In genomic region chrX:135743056-135743355, GRCm38 (mm10) we compare ENCODE assay signal across 9 mouse cellular contexts. TPM values are rescaled to one million over a fixed set of nuclear protein-coding genes. Genes with fewer than 3 reads are reported as not detected.
DNase-seq lines count a peak whose midpoint lies in the region; ATAC-seq and TF ChIP-seq lines count a peak whose summit lies in the region.
"Had no signal": no experiment of that assay in that cellular context is flagged by ENCODE, and none has a peak within 500 bp of the region (broad histone marks: within the 10 kb centered on the region; RNA-seq: fewer than 3 reads in every experiment).

No protein-coding gene starts in this region.

- no peak for TF ChIP-seq CTCF in cerebellum, adult 2 months (IDR thresholded peaks at IDR 0.05; ENCODE audit: borderline replicate concordance, insufficient read depth, low read depth, low read length)
- no peak for TF ChIP-seq CTCF in testis, adult 2 months (IDR thresholded peaks at IDR 0.05; ENCODE audit: control insufficient read depth, insufficient read depth, insufficient replicate concordance, low read depth, low read length)
- TF ChIP-seq CTCF in small intestine, adult 2 months (IDR thresholded peaks at IDR 0.05; ENCODE audit: extremely low read depth, insufficient read length, insufficient replicate concordance, low read depth, low read length), result no peak

- intact Hi-C loops in gastrocnemius, postnatal 14 days (cut with DNase I; ENCODE audit: low total_unique reads), result no loop called here

- no peaks in the 10 kb centered on the region for H3K27me3 ChIP-seq in cerebellum, adult 2 months (ENCODE audit: control insufficient read depth, insufficient read depth, low read length)
- H3K27me3 ChIP-seq in testis, adult 2 months (ENCODE audit: control insufficient read depth, insufficient read depth, low read length), result no peaks in the 10 kb centered on the region
- peaks cover 16% of the 10 kb centered on the region; the same call in 1 of the 2 replicates for H3K27me3 ChIP-seq in limb, embryonic 13.5 days
- H3K27me3 ChIP-seq in small intestine, adult 2 months (ENCODE audit: control insufficient read depth, insufficient read depth, low read length), result no peaks in the 10 kb centered on the region

- H3K9ac ChIP-seq in limb, embryonic 13.5 days, result peak overlapping the region; percentile 72

- no peaks in the 10 kb centered on the region for H3K4me1 ChIP-seq in cerebellum, adult 2 months (ENCODE audit: control insufficient read depth, insufficient read depth, low read length)
- no peaks in the 10 kb centered on the region for H3K4me1 ChIP-seq in testis, adult 2 months (ENCODE audit: control insufficient read depth, insufficient read depth, low read length)
- peaks cover 7% of the 10 kb centered on the region; the same call in 1 of the 2 replicates for H3K4me1 ChIP-seq in limb, embryonic 13.5 days
- H3K4me1 ChIP-seq in small intestine, adult 2 months (ENCODE audit: control insufficient read depth, insufficient read depth, insufficient read length, low read length), result no peaks in the 10 kb centered on the region

- peak overlapping the region; percentile 80 for H3K4me3 ChIP-seq in cerebellum, adult 2 months (replicated peaks; ENCODE audit: insufficient read depth, low read depth, low read length)
- H3K4me3 ChIP-seq in testis, adult 2 months (ENCODE audit: control insufficient read depth, low read depth, low read length), result peak overlapping the region; percentile 93
- H3K4me3 ChIP-seq in limb, embryonic 13.5 days, result peak overlapping the region; percentile 64
- peak overlapping the region; percentile 89 for H3K4me3 ChIP-seq in small intestine, adult 2 months (ENCODE audit: low read depth, low read length)

- H3K4me2 ChIP-seq in limb, embryonic 13.5 days (replicated peaks), result peak overlapping the region; percentile 65

- ATAC-seq in limb, embryonic 13.5 days (ENCODE audit: low FRiP score, low read depth), result no peak

- 9% methylated on average over 7 of the region's 7 CpGs for WGBS in cerebellum, adult 2 months
- WGBS in limb, embryonic 13.5 days, result 18% methylated on average over 7 of the region's 7 CpGs
- 19% methylated on average over 7 of the region's 7 CpGs for WGBS in small intestine, adult 2 months

- H3K36me3 ChIP-seq in testis, adult 2 months (ENCODE audit: control insufficient read depth, insufficient read depth, low read length), result no peaks in the 10 kb centered on the region
- peaks cover 7% of the 10 kb centered on the region; the same call in 1 of the 2 replicates for H3K36me3 ChIP-seq in limb, embryonic 13.5 days
- H3K36me3 ChIP-seq in small intestine, adult 2 months (ENCODE audit: control insufficient read depth, insufficient read depth, low read length), result peaks cover 5% of the 10 kb centered on the region; the same call in 1 of the 2 replicates

- peak overlapping the region; percentile 70; the same call in 1 of the 2 replicates for H3K27ac ChIP-seq in cerebellum, adult 2 months (ENCODE audit: insufficient read depth, low read length)
- peak overlapping the region; percentile 61 for H3K27ac ChIP-seq in testis, adult 2 months (ENCODE audit: control insufficient read depth, insufficient read depth, low read depth, low read length)
- H3K27ac ChIP-seq in limb, embryonic 13.5 days, result no peak overlapping the region
- peak overlapping the region; percentile 52 for H3K27ac ChIP-seq in small intestine, adult 2 months (ENCODE audit: insufficient read depth, low read depth, low read length)

- TF ChIP-seq POLR2A in cerebellum, adult 2 months (IDR thresholded peaks at IDR 0.05; ENCODE audit: borderline replicate concordance, insufficient read depth, low read length), result no peak
- no peak for TF ChIP-seq POLR2A in testis, adult 2 months (IDR thresholded peaks at IDR 0.05; ENCODE audit: control insufficient read depth, low read depth, low read length)
- no peak for TF ChIP-seq POLR2A in small intestine, adult 2 months (IDR thresholded peaks at IDR 0.05; ENCODE audit: low read depth, low read length)

- no peak for DNase-seq in cerebellum, adult 2 months
- DNase-seq in cerebellum, adult 18-20 months, result no peak
- no peak for DNase-seq in testis, postnatal 10 days (ENCODE audit: low spot score)
- no peak for DNase-seq in gastrocnemius, postnatal 14 days
- no peak for DNase-seq in thymus, postnatal 10 days (ENCODE audit: low spot score in 2 of 2)

- no peaks in the 10 kb centered on the region for H3K9me3 ChIP-seq in limb, embryonic 13.5 days

RNA-seq across cellular contexts. Expression of gene Armcx5, which starts 0.5 kb away (rescaled TPM):
- 12.6 and 12.7 TPM in 2 replicates for polyA plus RNA-seq in cerebellum, adult 2 months (2012; rRNA removed)
- 1.6 and 1.8 TPM in 2 replicates for polyA plus RNA-seq in testis, adult 2 months (2012; rRNA removed)
- 13.2 and 13.3 TPM in 2 replicates for polyA plus RNA-seq in limb, embryonic 13.5 days (2015; fragmentation: Nextera tagmentation; extraction: Ambion mirVana)
- polyA plus RNA-seq in small intestine, adult 2 months (2012; rRNA removed), result 0.13 TPM in 1 of 2 replicates, not detected in the other
- 1 to 10 TPM; 3.5 to 3.9 TPM for total RNA-seq in gastrocnemius, postnatal 14 days (2021)

RNA-seq across cellular contexts. Expression of gene Gprasp1, which starts 0.5 kb away (rescaled TPM):
- 190 TPM in 2 replicates for polyA plus RNA-seq in cerebellum, adult 2 months (2012; rRNA removed)
- 6.5 and 8.3 TPM in 2 replicates for polyA plus RNA-seq in testis, adult 2 months (2012; rRNA removed)
- 60.1 and 68.4 TPM in 2 replicates for polyA plus RNA-seq in limb, embryonic 13.5 days (2015; fragmentation: Nextera tagmentation; extraction: Ambion mirVana)
- 1.4 and 2.6 TPM in 2 replicates for polyA plus RNA-seq in small intestine, adult 2 months (2012; rRNA removed)
- total RNA-seq in gastrocnemius, postnatal 14 days (2021), result 10 to 100 TPM; 14.6 to 17.4 TPM

RNA-seq across cellular contexts. Expression of gene Tmsb15a, which starts 17.9 kb away (rescaled TPM):
- polyA plus RNA-seq in cerebellum, adult 2 months (2012; rRNA removed), result not detected in 2 replicates
- 44.3 and 77.7 TPM in 2 replicates for polyA plus RNA-seq in testis, adult 2 months (2012; rRNA removed)
- 1.4 and 1.6 TPM in 2 replicates for polyA plus RNA-seq in limb, embryonic 13.5 days (2015; fragmentation: Nextera tagmentation; extraction: Ambion mirVana)
- polyA plus RNA-seq in small intestine, adult 2 months (2012; rRNA removed), result not detected in 2 replicates
- not detected for total RNA-seq in gastrocnemius, postnatal 14 days (2021)
- polyA plus RNA-seq: large intestine, adult 2 months had no signal

RNA-seq across cellular contexts. Expression of gene Tcp11x2, which starts 49.4 kb away (rescaled TPM):
- not detected in 2 replicates for polyA plus RNA-seq in cerebellum, adult 2 months (2012; rRNA removed)
- 13.4 and 19.5 TPM in 2 replicates for polyA plus RNA-seq in testis, adult 2 months (2012; rRNA removed)
- polyA plus RNA-seq in limb, embryonic 13.5 days (2015; fragmentation: Nextera tagmentation; extraction: Ambion mirVana), result not detected in 2 replicates
- polyA plus RNA-seq in small intestine, adult 2 months (2012; rRNA removed), result not detected in 2 replicates
- not detected for total RNA-seq in gastrocnemius, postnatal 14 days (2021)
- polyA plus RNA-seq: large intestine, adult 2 months had no signal

RNA-seq across cellular contexts. Expression of gene Bhlhb9, which starts 54.4 kb away (rescaled TPM):
- 32.3 and 34.1 TPM in 2 replicates for polyA plus RNA-seq in cerebellum, adult 2 months (2012; rRNA removed)
- 2.0 and 2.1 TPM in 2 replicates for polyA plus RNA-seq in testis, adult 2 months (2012; rRNA removed)
- 61.5 and 64.2 TPM in 2 replicates for polyA plus RNA-seq in limb, embryonic 13.5 days (2015; fragmentation: Nextera tagmentation; extraction: Ambion mirVana)
- 0.13 and 0.52 TPM in 2 replicates for polyA plus RNA-seq in small intestine, adult 2 months (2012; rRNA removed)
- 1 to 10 TPM; 7.9 to 8.8 TPM for total RNA-seq in gastrocnemius, postnatal 14 days (2021)

Comparison
In these comparisons a context has a peak if more than half of its experiments do, and no peak if none do; other contexts are left out.
1. RNA of gene Tmsb15a, which starts 17.9 kb away (polyA plus RNA-seq): 44.3 to 77.7 TPM in testis, adult 2 months; 1.4 to 1.6 TPM in limb, embryonic 13.5 days, not detected in cerebellum, adult 2 months and not detected in small intestine, adult 2 months; every median in the first group is over 10 times any median in the second.
2. Peak in every context shown above with its lines, with median percentiles within 50 percentile points of each other: H3K4me3 ChIP-seq.